Mouse (Mus musculus) kidney, adult 18-20 months (tissue): ENCODE measurements around the gene Spata31d1b.
"Not testable (repeated sequence)": the region's sequence is repeated elsewhere in the genome, so short reads cannot be mapped to it uniquely, and the experiment has no call there.

Experiments
- DNase-seq: peaks from one replicate; pipeline ENCODE4 v3.0.0; 2021

Gene Spata31d1b

DNA sequence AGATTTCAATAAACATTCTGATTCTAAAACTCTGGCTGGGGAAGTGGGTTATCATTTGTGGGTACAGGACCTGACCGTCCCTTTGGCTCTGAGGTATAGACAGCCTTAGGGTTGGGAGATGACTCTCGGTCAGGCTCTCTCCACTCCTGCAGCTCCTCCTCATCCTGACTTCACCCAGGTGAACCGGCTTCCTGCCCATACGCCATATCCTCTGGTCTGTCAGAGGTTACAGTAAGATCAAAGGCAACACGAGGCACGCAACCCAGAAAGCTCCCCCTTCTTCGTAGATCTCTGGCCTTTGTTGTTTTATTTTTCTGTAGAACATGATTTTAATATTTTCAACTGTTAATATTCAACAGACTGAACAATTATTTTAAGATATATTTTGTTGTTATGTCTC, 16.3 kb upstream of the Spata31d1b start:
- no peak for DNase-seq

GRCm38 (mm10) chr13:59699131-59699530, 13.0 kb upstream of the Spata31d1b start:
- no peak for DNase-seq

GRCm38 (mm10) chr13:59700137-59700536, 11.9 kb upstream of the Spata31d1b start:
- DNase-seq: not testable (repeated sequence)

DNA sequence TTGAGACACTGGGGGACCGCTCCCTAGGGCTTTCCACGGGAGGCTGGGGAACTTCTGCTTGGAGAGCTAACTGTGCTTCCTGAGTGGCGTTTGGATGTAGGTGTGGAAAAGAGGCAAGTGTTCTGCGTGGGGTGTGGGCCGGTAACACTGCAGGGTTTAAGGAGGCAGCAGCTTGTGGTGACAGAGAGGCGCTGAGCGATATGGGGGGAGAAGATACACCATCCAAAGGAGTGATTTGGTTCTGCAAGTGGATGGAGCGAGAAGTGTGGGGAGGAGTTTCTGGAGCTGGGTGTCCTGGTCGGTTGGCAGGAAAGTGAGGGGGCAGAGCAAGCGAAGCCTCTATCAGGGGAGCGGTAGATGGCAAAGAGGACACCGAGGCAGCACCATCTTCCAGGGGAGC, 8.6 kb upstream of the Spata31d1b start:
- DNase-seq: no peak

DNA sequence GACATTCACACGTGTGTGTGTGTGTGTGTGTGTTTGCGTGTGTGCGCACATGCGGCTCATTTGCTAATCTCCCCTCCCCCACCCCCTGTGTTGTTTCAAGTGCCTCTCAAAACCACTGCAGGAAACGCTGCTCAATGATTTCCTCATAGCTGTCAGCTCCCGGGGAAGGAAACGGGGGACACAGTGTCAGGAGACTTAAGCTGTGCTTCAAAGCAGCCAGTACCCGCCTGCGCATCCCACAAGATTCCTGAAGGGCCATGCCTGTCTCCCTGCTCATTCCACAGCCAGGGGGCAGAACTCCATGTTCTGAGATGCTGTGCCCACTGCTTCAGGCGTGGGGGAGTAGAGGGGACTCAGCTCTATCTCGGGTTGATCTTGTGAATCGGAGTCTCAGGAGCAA, 7.5 kb upstream of the Spata31d1b start:
- DNase-seq: peak; percentile 34

GRCm38 (mm10) chr13:59710230-59710629, 1.9 kb upstream of the Spata31d1b start, which contains the start of gene Spata31d1a:
Spata31d1a (minus strand) TSS chr13:59710330.
- no peak for DNase-seq

DNA sequence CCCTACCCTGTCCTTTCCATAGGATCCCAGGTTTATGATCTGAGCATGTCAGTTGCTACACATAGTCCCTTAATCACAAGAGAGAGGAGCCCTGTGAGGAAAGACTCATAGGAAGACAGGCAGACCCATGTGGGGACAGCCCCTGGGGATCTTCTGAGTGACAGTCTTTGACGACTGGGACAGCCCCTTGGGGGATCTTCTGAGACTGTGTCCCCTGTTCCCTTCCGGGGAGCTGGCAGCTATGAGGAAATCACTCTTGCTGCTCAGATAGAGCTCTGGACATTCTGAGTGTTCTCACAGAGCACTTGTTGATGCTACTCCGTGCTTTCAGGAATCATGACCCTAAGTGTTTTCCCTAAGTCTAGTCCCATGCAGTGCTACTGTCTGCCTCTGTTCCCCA, 1.6 kb downstream of the Spata31d1b start:
- no peak for DNase-seq

GRCm38 (mm10) chr13:59718857-59719440, 6.9 kb downstream of the Spata31d1b start:
- peak; percentile 8 for DNase-seq

GRCm38 (mm10) chr13:59719475-59719874, 7.4 kb downstream of the Spata31d1b start:
- no peak for DNase-seq

GRCm38 (mm10) chr13:59722089-59722488, 10.0 kb downstream of the Spata31d1b start:
- not testable (repeated sequence) for DNase-seq

GRCm38 (mm10) chr13:59726139-59726867, 14.2 kb downstream of the Spata31d1b start:
- DNase-seq: no peak

DNA sequence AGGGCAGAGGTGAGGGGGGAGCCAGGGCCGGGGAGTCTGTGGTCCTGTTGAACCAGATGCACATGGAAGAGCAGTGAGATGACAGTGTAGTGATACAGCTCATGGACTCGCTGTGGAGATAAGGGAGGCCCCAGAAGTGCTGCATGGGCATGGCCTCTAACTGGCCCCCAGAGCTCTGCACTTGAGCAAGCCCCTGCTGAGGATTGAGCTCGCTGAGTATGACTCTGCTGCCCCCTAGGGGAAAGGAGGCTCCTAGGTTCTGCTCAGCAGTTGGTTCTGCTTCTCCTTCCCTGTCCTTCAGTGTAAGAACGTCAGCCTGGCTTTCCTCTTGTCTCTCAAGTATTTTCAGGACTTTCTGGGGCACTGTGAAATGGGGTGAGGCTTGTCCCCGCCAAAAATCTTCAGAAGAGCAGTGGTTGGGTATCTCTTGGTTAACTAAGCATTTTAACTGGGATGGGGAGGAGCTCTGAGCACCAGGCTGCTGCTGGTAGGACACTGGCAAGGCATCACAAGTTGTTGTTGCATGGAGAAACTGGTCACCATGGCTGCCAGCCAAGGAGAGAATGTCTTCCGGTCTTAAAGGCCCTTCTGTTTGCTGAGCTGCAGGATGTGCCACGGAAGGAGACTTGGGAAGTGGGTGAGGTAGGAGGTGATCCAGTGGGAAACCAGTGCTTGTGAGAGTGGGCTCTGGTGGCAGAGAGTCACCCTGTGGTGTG, 16.5 kb downstream of the Spata31d1b start:
- DNase-seq: peak; percentile 76

DNA sequence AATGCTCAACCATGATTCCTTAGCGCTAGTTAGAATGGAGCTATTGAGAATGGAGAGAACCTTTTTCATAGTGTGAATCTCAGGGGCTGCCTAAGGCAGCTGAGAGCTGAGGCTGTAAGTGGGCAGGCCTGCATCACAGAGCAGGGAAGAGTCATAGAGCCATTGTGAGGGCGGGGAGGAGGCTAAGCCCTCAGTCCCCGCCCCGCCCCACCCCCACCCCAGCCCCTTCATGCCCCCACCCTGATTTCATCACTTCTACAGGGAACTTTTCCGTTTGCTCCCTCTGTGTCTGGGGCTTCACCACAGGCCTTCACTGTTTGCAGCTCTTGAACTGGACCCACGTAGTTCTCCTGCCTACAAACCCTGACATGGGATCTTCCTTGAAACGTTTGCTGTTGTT, 19.6 kb downstream of the Spata31d1b start, which contains the start of gene Spata31d1d:
Gene Spata31d1d, minus strand, starts transcription at position 101 of the 400 bp plus-strand sequence.
- DNase-seq: no peak

DNA sequence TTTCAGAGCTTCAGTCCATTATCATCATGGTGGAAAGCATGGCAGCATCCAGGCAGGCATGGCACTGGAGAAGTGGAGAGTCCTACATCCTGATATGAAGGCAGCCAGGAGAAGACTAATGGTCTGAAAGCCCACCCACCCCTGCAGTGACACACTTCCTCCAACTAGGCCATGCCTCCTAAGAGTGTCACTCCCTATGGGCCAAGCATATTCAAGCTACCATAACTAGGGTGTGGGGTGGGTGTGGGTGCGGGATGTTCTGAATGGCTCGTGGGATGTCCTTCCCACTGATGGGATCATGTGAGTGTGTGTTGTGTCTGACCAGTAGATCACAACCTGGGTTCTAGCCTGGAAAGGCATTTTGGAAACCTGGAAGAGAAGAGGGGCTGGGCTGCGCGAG, 21.9 kb downstream of the Spata31d1b start:
- no peak for DNase-seq

DNA sequence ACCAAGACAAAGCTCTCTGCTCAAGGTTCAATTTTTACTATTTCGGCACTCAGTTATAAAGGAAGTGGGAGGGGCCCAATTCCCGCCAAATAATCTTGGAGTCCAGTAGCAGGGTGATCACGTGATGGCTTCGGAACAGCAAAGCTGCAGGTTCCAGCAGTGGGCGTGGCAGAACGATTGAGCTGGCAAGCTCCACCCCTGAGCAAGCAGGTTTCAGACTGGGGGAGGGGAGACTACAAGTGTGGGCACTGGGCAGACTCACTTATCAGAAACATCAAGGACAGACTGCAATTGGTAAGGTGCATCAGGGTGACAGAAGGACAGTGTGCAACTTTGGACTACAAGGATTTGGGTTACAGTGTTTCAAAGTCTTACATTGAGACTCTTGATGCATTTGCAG, 22.3 kb downstream of the Spata31d1b start:
- DNase-seq: not testable (repeated sequence)

- DNase-seq: no peak
These were observed 23.1 kb downstream of the Spata31d1b start for GRCm38 (mm10) chr13:59735190-59735589.

- DNase-seq: no peak
These were observed 26.4 kb downstream of the Spata31d1b start for GRCm38 (mm10) chr13:59738455-59738854.

- DNase-seq: no peak
These were observed 27.3 kb downstream of the Spata31d1b start for GRCm38 (mm10) chr13:59739397-59739796.

DNA sequence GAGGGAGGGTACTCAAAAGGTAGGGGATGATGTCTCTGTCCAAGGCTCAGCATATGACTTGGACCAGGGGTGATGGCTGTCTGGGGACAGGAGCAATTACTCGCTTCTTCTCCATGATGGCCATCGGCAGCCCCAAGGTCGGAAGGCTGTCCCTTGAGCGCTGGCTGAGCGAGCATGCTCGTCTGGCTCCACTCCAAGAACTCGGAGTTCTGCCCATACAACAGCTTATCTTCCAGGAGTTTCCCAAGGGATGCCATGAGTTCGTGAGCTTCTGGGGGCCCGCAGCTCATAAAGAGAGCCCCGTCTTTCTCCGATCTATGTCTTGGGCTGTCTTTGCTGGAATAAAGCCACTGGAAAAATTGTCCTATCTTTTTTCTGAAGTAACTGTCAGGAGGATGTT, 29.0 kb downstream of the Spata31d1b start:
- DNase-seq: no peak

GRCm38 (mm10) chr13:59741697-59742096, 29.6 kb downstream of the Spata31d1b start:
- no peak for DNase-seq

GRCm38 (mm10) chr13:59745462-59745861, 33.4 kb downstream of the Spata31d1b start:
- DNase-seq: no peak

- DNase-seq: no peak
These were observed 34.1 kb downstream of the Spata31d1b start for GRCm38 (mm10) chr13:59746164-59746563.

DNA sequence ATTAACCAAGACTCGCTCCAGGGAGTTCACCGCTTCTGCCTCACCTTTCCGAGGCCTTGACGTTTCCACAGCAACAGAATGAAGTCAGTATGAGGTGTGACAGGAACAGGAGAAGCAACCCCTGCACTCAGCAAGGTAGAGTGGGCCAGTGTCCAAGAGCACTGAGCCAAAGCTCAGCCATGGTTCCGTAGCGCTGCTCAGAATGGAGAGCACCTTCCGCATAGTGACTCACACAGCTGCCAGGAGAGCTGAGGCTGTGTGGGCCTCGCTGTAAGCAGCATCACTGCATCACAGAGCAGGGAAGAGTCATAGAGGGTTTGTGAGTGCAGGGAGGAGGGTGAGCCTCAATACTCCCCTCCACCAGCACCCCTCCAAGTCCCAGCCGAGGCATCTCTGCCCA, 34.6 kb downstream of the Spata31d1b start, which contains the start of gene 1700014D04Rik:
Gene 1700014D04Rik, minus strand, starts transcription at position 42 of the 400 bp plus-strand sequence.
- peak; percentile 21 for DNase-seq

- DNase-seq: no peak
These were observed 38.2 kb downstream of the Spata31d1b start for GRCm38 (mm10) chr13:59750310-59750709.
